Mouse (Mus musculus) T-cell, adult 2 months (primary cell): Measurements from ENCODE around the gene Gm10282.

ENCODE experiments used
- DNase-seq: peaks from one replicate; pipeline ENCODE4 v3.0.0; 2022; ENCODE audit warnings: low spot score

The Gm10282 gene

DNA sequence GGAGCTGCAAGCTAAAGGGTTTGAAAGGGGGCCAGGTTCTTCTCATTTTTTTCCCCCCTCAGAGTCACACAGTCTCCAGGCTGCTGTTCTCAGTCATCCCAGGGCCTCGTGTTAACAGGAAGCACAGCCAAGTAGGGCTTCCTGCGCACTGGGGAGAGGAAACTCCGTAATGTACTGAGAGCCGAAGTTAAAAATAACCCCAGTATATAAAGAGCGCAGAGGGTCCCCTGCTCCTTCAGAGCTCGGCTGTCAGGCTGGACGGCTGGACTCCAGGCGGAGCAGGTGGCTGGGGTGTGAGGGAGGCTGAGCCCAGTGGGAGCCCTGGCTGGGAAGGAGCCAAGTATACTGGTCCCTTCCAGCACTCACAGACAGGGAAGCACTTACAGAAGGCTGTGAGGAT is 9.4 kb downstream of the Gm10282 start:
- peak; percentile 78 for DNase-seq

DNA sequence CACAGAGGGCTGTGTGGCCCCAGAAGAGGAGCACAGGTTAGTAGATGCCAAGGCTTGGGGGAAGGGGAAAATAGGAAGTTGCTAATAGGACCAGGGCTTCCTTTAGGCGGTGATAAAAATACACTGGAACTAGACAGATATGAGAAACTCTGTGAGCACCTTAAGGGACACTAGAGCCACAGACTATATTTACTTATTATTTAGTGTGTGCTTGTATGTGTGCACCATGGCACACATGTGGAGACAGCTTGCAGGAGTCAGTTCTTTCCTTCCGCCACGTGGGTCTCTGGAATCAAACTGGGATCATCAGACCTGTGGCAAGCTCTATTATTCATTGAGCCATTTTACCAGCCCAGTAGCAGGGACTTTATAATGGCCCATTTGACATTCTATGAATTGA is 9.9 kb downstream of the Gm10282 start:
- no peak for DNase-seq

DNA sequence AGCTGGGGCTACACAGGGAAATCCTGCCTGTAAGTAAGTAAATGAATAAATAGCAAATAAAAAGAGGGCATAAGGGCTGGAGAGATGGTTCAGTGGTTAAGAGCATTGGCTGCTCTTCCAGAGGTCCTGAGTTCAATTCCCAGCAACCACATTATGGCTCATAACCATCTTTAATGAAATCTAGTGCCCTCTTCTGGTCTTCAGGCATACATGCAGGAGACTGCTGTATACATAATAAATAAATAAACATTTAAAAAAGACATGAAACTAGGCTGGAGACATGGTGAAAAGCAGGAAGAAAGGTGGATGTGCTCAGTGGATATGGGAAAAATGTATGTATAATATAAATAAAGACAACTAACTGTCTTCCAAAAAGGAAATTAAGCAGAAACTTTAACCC is 11.8 kb downstream of the Gm10282 start:
- DNase-seq: no peak

DNA sequence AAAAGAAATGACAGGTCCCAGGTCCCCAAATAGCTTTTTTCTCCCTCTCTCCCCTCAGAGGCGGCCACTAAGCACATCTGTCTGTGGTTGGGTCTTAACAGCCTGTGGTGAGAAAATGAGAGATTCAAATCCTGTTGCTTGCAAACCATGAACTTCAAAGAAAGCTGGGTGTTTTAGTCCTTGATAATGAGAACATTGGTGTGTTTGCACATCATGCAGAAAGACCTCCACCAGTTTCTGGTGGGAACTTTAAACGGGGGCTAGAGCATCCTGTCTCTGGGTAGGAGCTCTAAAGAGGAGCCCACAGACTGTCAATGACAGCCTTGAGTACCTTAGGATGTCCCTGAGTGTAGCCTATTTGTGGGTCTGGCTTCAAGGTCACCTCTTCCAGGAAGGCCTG is 14.0 kb downstream of the Gm10282 start:
- peak; percentile 70 for DNase-seq

DNA sequence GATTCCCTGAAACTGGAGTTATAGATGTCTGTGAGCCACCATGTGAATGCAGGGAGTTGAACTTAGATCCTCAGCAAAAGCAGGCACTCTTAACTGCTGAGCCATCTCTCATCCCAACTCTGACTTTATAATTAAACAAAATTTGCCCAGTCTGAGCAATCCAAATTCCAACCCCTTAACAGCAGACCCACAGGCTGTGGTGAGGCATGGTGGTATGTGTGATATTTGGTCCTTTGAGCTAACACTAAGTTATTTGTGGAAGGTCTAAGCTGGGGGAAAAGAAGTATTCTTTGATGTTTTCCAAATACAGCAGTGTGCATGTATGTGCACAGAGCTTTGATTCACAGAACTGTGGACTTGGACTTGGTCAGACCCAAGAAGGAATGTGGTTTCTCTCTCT is 16.0 kb downstream of the Gm10282 start:
- no peak for DNase-seq

DNA sequence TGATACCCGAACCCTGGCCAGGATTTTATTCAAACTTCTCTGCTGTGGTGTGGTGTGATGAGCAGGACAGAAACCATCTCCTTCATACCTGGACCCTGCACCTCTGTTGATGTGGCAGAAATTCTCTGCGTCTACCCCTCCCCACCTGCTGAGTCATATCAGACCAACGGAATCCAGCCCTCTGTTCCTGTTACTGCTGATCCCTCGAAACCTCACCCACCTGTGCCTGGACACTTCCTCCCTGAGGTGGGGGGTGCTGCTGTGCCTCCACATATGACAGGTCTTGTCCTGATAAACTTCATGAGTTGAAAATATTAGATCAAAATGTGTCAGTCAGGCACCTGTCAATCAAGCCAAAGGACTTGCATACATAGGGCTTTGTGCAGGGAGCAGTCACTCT is 19.8 kb downstream of the Gm10282 start:
- DNase-seq: no peak

DNA sequence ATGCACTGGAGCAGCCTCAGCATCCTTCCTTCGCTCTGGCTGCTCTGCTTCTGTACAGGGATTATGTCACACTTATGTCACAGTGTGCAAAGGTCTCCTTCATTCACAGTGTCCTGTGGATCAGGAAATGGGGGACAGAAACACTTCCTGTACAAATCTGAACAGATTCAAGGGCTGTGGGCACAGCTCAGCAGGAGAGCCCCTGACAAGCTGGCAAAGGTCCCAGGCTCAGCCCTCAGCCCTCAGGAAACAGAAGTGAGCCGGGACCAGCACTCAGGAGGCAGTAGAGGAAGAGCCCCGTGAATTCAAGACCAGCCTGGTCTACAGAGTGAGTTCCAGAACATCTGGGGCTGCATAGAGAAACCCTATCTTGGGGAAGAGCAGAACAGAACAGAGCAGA is 23.4 kb downstream of the Gm10282 start:
- no peak for DNase-seq

DNA sequence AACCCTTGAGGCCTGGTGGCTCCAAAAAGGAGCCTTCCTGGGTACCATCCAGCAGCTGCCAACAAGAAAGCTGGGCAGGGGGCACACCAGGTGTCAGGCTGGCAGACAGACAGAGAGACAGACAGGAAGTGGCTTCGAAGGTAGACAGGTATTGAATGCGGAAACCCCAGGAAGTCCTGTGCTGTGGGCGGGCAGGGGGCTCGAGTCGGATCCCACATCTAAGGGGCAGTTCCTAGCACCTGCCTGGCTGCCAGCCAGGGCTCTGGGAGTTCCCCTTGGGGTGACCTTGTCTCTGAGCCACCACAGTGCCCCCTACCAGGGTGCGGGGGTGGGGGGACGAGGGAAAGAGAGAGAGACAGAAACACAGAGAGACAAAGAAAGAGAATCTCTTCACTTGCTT is 25.9 kb downstream of the Gm10282 start:
- DNase-seq: peak; percentile 94

DNA sequence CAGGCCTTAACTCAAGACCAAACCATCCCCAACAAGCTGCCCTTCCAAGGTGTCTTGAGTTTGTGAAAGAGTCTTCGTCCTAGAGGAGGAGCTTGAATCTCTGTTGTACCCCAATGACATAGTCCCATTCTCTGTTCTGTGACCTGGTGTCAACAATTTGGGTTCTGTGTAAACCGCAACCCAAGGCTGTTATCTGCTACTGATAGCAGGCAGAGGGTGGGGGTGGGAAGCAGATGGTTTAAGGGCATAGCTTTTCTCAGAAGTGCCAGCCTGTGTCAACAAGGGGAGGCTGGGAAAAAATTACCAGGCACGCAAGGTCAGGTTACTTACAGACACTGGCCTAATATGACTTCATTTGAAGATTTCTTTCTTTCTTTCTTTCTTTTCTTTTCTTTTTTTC is 27.8 kb downstream of the Gm10282 start:
- DNase-seq: peak; percentile 73

DNA sequence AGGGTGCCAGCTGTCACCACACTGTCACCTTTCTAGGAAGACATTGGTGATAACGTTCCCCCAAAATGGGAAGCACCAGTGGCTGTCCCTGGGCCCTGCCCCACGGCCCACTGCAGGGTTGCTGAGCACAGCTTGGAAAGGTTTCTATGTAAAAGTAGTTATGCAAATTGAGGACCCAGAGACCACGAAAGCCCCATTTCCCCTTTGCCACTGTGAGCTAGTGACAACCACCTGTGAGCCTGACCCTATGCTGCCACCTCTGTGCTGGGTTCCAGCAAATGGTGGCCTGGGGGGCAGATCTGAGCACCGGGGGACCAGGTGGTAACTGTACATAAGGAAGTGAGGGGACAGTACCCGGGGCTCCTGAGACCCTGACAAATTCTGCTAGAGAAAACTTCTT is 31.3 kb downstream of the Gm10282 start:
- no peak for DNase-seq

DNA sequence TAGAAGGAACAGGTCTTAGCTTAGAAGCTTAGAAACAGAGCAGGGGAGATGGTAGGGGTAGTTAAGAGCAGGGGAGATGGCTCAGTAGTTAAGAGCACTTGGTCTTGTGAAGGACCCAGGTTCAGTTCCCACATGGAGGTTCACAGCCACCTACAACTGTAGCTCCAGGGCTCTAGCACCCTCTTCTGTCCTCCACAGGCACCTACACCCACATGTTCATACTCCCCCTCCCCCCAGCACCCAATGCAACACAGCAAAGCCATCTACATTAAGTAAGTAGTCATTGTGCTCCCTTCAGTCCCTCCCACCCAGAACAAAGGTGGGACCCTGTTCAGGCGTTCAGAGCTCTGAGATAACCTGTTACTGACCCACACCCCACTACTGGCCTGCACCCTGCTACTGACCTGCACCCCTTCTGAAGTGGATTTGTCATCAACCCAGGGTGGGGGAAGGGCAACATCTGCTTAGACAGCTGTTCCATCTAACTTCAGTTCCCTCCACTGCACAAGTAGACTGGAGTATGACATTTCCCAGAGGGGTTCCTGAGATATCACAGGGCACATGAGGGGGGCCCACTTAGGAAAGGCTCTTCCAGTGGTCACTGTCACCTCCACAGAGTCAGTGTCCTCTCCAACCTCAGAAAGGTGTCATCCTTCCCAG is 31.8 kb downstream of the Gm10282 start:
- DNase-seq: no peak

DNA sequence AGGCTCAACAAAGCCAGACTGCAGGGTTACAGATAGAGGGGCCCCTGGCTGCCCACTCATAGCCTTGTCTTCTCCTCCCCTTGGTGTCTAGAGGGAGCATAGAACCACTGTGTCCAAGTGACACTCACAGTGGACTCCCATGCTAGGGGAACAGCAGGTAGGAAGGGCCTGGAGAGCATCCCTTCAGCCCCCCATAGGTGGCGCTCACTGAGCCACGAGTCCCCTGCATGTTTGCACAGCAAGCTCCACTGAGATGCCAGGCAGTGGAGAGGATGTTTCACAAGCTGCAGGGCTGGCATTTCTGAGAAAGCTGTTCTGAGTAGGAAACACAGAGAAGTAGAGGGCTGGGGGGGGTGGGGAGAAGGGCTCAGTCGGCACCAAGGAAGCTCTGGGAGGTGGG is 32.7 kb downstream of the Gm10282 start:
- peak; percentile 86 for DNase-seq

DNA sequence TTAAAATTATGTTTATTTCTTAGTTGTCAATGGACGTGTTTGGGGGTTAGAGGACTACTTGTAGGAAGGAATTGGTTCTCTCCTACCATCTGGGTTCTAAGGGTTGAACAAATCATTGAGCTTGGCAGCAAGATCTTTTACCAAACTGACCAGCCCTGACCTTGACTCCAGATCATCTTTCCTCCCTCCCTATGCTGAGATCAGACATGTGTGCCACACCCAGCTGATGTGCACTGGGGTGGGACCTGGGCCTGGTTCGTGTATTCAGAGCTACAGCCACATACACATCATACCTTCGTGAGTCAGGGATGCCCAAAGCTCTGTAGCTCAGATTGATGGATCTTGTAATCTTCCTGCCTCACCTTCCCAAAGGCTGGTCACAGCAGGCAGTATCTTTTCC is 33.4 kb downstream of the Gm10282 start:
- no peak for DNase-seq

DNA sequence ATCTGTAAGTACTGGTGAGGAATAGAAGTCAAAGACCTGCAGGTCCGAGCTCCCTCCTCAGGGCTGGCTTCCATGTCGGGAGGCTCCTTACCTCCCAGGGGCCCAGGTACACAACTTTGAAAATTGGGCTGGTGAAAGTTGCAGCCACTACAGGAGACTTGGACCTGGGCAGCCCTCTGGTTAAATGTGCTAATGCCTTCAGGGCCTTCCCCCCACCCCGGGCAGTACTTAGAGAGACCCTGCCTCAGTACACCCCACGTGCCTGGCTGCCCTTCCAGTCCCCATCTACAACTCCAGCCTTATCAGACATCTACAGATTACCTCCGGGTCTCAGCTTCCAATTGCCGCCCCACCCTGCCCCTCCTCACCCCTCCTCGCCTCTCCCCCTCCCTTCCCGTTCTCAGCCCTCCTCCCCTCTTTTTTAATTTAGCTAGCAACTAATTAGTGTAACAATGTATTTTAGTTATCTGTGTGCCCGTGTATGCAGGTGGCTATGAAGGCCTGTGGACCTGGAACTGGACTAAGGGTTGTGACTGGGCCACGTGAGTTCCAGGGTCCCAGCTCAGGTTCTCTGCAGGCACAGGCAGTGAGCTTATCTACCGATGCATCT is 33.9 kb downstream of the Gm10282 start:
- DNase-seq: no peak

DNA sequence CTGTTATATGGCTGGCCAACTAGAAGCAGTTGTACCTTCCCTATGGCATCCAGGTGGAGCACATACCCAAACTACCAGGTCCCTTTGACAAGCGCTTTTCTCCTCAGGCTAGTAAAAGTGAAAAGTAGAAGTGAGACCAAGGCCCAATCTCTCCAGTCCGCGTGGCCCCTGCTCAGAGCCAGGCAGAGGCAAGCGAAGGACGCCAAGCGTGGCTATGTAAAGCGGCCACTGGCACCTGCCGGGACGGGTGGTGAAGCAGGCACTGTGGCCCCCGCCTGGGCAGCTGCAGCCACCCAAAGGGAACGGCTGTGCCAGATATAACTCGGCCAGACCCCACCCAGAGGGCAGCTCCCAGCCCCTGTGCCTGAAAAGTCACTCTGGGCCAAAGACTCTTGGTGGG is 34.5 kb downstream of the Gm10282 start:
- DNase-seq: no peak

DNA sequence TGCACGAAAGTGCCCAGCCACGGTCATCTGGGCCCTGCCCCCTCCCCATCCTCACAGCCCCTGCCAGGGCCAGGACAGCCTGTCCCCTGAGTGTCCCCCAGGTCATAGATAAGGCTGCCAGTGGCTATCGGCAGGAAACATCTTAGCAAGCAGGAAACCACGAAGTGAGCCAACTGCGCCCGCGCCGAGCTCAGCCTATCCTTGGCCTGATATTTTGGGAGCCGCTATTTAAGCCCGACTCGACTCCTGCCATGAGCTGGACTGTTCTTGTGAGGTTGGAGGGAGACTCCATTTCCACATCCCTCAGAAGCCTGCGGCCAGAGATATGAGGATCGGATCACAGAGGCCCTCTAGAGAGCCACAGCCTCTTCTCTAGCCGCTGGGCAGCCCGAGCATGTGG is 36.7 kb downstream of the Gm10282 start:
- DNase-seq: no peak

DNA sequence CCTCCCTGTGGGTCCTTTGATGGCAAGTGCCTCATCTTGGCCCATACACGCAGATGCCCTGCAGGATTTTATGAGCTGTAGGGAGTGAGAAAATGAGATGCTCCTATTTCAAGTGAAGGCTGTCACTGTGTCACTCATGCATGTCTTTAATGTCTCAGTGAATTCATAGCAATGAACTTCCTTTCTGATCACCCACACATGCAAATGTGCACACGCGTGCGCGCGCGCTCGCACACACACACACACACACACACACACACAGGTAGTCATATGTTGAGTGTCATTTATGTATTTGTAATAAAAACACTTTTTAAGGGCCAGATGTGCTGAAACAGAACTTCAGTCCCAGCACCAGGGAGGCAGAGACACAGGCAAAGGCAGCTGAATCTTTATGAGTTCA is 38.0 kb downstream of the Gm10282 start:
- no peak for DNase-seq

DNA sequence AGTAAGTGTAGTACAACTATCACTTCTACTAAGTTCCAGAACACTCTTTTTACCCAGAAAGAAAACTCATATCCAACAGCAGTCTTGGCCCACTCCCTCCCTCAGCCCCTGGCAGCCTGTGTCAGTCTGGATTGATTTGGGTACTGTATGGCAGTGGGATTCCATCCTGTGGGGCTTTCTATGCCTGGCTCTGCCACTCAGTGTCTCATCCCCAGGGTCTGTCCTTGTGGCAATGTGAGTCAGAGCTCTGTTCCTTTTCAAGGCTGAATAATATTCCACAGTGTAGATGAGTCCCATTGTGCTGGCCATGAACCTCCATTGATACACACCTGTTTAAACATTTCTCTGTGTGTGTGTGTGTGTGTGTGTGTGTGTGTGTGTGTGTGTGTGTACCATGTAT is 38.4 kb downstream of the Gm10282 start:
- DNase-seq: no peak

DNA sequence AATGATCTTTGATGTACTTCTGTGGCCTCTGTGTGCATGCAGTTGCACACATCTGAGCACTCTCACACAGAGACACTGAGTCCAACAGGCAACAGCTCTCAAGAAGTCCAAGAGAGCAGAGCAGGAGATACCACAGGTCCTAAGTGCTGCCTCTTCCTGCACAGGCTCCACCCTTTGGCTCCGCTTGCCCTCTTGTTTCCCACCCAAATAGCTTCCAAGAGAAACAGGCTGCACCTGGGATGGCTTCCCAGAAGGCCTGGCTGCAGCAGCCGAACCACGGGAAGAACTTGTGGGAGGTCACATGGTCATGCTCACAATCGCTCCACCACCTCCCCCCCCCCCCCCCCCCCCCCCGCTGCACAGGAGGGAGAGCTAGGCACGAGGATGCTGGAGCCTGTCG is 39.7 kb downstream of the Gm10282 start:
- no peak for DNase-seq

DNA sequence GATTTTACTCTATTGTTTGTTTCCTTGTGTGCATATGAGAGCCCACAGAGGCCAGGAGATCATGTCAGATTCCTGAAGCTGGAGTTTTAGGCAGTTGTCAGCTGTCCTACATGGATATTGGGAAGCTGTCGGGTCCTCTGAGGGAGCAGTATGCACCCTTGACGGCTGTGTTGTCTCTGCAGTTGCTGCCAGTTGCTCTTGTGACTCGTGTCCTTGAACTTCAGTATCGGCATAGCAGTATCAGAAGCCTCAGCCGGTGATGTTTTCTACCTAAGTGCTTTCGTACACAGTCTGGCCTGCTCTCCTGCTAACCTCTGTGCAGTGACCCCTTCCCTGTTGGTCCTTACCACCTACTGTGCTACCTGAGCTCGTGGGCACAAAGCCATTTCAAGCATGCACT is 41.6 kb downstream of the Gm10282 start:
- no peak for DNase-seq

DNA sequence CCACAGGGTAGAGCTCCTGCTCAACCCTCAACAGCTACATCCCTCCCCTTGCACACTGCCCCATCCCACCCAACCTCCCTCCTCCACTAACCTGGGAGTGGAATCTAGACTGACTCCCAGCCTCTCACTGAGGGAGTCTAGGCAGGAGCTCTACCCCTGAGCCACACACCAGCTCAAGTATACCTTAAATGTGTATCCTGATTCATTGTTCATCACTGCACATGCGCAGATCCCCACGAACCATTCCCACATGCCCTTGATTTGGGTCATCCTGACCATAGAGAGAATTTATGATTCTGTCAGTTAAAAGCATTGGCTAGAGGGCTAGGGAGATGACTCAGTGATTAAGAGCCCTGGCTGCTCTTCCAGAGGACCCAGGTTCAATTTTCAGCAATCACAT is 42.3 kb downstream of the Gm10282 start:
- DNase-seq: no peak

DNA sequence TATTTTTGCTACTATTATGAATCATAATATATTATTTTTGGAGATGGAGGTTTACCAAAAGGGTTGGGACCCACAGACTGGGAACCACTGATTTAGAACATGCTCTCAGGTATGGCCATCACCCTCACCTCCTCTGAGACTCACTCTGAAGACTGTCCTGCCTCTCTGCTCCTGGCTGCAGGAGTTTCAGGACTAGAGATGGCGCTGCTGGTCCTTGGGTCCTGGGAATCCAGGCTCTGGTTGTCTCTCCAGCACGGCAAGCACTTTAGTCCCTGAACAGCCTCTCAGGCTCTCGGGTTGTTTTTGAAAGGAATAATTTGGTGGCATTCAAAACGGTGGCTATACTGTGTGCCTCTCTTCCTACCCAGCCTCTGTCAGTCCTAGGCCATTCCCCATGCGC is 43.2 kb downstream of the Gm10282 start:
- DNase-seq: no peak

DNA sequence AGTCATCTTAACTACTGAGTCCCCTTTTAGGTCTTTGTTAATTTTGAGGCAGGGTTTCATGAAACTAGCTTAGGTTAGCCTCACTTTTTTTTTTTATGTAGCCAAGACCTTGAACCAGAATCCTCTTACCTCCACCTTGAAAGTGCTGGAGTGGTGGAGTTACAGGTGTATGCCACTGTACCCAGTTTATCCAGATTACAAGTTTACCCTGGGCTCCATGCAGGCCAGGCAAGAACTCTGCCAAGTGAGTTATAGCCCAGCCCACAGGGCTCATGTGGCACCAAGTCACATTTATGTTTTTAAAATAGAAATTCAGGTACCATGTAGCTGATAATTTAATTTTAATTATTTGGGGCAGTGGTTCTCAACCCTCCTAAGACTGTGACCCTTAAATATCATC is 43.6 kb downstream of the Gm10282 start:
- no peak for DNase-seq

DNA sequence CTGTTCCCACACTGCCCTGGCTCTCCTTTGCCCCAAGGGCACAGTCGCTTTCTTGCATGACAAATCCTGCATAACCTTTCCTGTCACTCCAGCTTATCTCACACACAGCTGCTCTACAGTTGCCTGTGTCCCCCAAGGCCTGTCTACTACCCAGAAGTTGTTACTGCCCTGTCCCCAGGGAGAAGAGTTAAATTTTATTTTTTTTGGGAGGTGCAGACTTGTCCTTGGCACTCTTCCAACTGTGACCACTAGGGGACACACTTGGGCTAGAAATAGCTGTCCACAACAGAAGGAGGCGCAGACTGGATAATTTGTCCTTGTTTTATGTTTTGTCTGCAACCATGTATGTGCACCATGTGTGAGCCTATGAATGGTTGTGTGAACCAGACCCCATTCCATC is 44.0 kb downstream of the Gm10282 start:
- peak; percentile 78 for DNase-seq
